Mouse (Mus musculus) C2C12 (cell line): ENCODE measurements at regions not wholly inside any gene's neighbourhood (a gene's known extent, or its start where the extent isn't known, plus 50 kb on each side); places are given as distances from the start of the nearest gene placed in this dataset.

Experiments used
- H3K27me3 ChIP-seq: one replicate; pipeline ENCODE4 v1.6.1; 2011; ENCODE audit not compliant: control insufficient read depth, insufficient read depth, insufficient read length
- H3K36me3 ChIP-seq: one replicate; pipeline ENCODE4 v1.6.1; 2011; ENCODE audit not compliant: control insufficient read depth, insufficient read depth
- H3K4me3 ChIP-seq: one replicate; pipeline ENCODE4 v1.5.1; 2011; ENCODE audit warnings: mild to moderate bottlenecking, control low read depth; ENCODE audit not compliant: poor library complexity, insufficient read depth, severe bottlenecking
- H3K79me2 ChIP-seq: one replicate; pipeline ENCODE4 v1.6.1; 2011; ENCODE audit not compliant: control insufficient read depth, insufficient read depth
- H3K79me3 ChIP-seq: one replicate; pipeline ENCODE4 v1.6.1; 2011; ENCODE audit warnings: low read depth, control low read depth
- H3ac ChIP-seq: one replicate; pipeline ENCODE3; 2011; ENCODE audit warnings: low read depth; ENCODE audit not compliant: control insufficient read depth, insufficient read length
- CEBPB ChIP-seq: IDR thresholded peaks from one replicate; pipeline ENCODE4 v1.6.1; 2011; ENCODE audit warnings: low read depth, mild to moderate bottlenecking, control low read depth, moderate library complexity
- CTCF ChIP-seq: IDR thresholded peaks from one replicate; pipeline ENCODE4 v1.5.1; 2011; ENCODE audit not compliant: control insufficient read depth, insufficient read depth, insufficient read length
- FOSL1 ChIP-seq: IDR thresholded peaks from one replicate; pipeline ENCODE4 v1.8.0; 2011; ENCODE audit warnings: mild to moderate bottlenecking, low read length; ENCODE audit not compliant: poor library complexity, insufficient read depth, severe bottlenecking
- MAX ChIP-seq: IDR thresholded peaks from one replicate; pipeline ENCODE4 v1.6.1; 2011; ENCODE audit warnings: mild to moderate bottlenecking, control low read depth
- MYOD1 ChIP-seq: IDR thresholded peaks from one replicate; pipeline ENCODE4 v1.6.1; 2011; ENCODE audit warnings: low read depth; ENCODE audit not compliant: control insufficient read depth, insufficient read length
- MYOG ChIP-seq: IDR thresholded peaks from one replicate; pipeline ENCODE4 v1.6.1; 2011; ENCODE audit not compliant: control insufficient read depth, insufficient read length; ENCODE audit errors: extremely low read depth
- USF1 ChIP-seq: IDR thresholded peaks from one replicate; pipeline ENCODE4 v1.6.1; 2011; ENCODE audit warnings: low read depth, mild to moderate bottlenecking, control low read depth, moderate library complexity

DNA sequence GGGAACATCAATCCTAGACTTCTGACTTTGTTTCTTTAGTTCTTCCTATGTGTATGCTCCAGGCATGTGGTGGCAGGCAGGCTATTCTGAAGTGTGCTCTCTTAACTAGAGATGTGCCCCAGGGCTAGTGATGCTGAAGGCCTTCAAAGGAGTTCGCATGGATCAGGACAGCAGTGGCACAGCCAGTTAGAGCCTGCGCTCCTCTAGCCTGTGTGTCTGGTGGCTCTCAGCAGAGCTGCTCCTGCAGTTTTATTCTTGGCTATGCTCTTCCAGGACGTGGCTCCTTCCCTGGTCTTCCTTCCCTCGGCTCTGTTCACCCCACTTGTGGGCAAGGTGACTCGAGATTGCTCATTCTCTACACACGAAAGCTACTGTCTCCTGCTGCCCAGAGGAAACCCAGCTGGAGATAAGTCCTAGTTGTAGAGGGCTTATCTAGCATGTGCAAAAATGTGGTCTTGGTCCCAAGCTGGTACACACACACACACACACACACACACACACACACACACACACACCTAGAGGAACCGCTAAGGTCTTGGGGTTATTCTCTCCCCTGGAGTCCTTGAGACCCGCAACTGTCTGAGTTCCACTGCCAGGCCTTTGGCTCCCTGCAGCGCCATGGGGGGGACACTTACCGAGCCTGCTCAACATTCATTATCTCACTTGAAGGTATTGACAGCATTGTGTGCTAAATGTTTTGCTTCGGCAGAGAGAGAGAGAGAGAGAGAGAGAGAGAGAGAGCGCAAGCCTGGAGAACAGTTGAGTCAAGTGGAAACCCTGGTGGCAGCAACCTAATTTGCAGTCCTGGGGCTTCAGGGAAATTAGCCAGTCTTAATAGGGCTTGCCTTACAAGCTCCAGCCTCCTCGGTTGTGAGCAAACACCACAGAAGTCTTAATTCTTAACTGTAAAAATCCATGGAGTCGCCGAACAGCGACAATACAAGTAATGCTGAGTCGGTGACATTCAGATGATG lies 110.4 kb upstream of the Smim15 start:
- Histone ChIP-seq H3K79me3 (no peaks in the 10 kb centered on the region), H3K4me3 (no peak overlapping the region), H3ac (no peak overlapping the region), H3K27me3 (no peaks in the 10 kb centered on the region), H3K79me2 (no peaks in the 10 kb centered on the region), H3K36me3 (no peaks in the 10 kb centered on the region)
- no peak for TF ChIP-seq MYOD1
- no peak for TF ChIP-seq MYOG
- TF ChIP-seq USF1, result no peak
- TF ChIP-seq CEBPB, result no peak
- no peak for TF ChIP-seq CTCF
- no peak for TF ChIP-seq FOSL1
- no peak for TF ChIP-seq MAX

DNA sequence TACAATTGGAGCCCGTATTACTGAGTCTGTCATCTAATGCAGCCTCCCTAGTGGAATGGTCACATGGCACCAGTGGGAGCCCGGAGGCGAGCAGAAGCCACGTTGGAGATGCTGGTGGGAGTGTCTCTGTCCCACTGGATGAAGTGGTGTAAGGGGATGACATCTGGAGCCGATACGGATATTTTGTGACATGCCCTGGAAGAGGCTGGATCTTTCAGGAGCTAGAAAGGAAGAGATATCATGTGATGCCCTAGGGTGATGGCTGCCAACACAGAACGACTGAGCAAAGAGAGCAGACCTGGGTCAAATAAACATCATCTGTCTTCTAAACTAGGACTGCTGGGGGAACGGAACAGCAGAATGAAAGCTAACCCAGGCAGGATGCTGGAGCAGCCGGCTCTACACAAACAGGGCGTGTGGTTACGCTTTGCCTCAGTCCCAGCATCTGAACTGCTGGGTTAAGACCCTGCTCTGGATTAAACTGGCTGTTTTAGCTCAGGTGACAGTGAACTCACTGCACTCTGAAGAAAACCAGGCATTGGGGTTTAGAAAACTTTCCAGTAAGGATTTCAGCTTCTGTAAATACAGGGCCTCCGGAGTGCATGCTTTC lies 111.7 kb upstream of the Smim15 start:
- no peaks in the 10 kb centered on the region for H3K27me3 ChIP-seq
- H3K4me3 ChIP-seq, result no peak overlapping the region
- no peaks in the 10 kb centered on the region for H3K36me3 ChIP-seq
- H3K79me3 ChIP-seq, result no peaks in the 10 kb centered on the region
- TF ChIP-seq MAX (no peak), FOSL1 (no peak), MYOD1 (no peak), USF1 (no peak), MYOG (no peak), CTCF (no peak), CEBPB (no peak)
- no peak overlapping the region for H3ac ChIP-seq
- no peaks in the 10 kb centered on the region for H3K79me2 ChIP-seq

DNA sequence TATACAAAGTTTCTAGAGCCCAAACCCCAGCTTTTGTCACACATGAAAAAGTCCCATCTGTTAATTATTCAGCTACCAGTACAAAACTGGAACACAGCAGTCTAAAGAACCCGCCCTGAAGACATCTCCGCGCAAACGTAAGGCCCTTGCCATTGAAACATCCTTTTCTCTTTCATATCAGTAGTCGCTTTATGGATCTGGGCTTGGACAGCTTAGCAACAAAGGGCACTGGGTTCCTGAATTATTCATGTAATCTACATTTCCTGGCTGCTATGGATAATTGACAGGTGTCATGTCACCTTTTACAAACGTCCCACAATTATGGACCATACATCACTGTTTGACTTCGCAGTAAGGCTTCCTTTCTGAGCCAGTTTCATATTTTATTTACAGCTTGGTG lies 113.0 kb upstream of the Smim15 start:
- no peak for TF ChIP-seq MYOD1
- no peak for TF ChIP-seq MYOG
- TF ChIP-seq MAX, result no peak
- no peak for TF ChIP-seq CTCF
- no peak for TF ChIP-seq CEBPB
- no peak for TF ChIP-seq FOSL1
- no peak for TF ChIP-seq USF1
- H3K36me3 ChIP-seq, result no peaks in the 10 kb centered on the region
- no peaks in the 10 kb centered on the region for H3K79me2 ChIP-seq
- no peaks in the 10 kb centered on the region for H3K79me3 ChIP-seq
- no peak overlapping the region for H3ac ChIP-seq
- H3K27me3 ChIP-seq, result no peaks in the 10 kb centered on the region
- H3K4me3 ChIP-seq, result no peak overlapping the region

DNA sequence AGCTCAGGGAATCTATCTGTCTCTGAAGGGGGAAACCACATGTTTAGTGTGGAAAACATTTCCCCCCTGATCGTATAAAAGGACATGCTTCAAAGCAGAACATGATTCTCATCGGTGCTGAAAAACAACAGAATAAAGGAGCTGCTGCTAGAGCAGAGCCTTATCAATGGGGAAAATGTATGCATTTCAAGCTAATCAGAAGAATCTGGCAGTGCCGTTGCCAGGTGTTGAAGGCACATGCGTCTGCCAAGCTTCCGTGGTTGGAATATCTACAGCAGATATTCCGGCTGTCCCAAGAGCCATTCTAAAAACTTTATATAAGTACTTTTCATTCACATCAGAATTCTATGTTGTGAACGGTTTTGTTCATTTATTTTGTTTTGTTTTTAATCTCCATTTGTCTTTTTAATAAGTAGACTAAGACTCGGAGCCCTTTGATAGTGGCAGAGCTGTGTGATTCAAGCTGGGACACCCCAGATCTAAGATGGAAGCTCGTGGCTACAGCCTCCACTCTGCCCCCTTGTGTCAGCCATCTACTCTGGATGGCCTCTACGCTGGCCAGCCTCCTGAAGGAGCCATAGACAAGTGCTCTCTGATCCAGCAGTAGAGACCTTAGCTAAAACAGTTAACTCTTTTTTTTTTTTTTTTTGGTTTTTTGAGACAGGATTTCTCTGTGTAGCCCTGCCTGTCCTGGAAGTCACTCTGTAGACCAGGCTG lies 116.6 kb upstream of the Smim15 start:
- Histone ChIP-seq H3K79me3 (no peaks in the 10 kb centered on the region), H3K36me3 (no peaks in the 10 kb centered on the region), H3K27me3 (no peaks in the 10 kb centered on the region), H3K79me2 (no peaks in the 10 kb centered on the region), H3K4me3 (no peak overlapping the region), H3ac (no peak overlapping the region)
- TF ChIP-seq CTCF (no peak), FOSL1 (no peak), USF1 (no peak), MYOG (no peak), CEBPB (no peak), MYOD1 (no peak)

DNA sequence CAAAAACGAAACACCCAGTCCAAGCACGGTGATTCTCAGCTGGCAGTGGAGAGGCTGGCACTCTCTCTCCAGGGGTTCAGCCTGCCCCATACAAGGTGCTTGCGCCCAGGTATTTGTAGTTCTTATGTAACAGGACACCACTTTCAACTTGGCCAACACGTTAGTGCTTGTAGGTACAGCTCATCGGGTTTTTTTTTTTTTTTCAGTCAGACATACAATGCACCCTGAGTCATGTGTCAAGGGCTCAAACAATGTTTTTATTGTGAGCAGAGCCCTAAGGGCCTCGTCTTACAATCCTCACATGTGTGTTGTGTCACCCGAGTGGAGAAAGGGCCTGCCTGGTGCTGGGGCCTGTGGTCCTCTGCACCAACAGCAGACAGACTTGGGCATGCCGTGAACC lies 118.8 kb upstream of the Smim15 start:
- no peak for TF ChIP-seq CTCF
- no peak for TF ChIP-seq FOSL1
- no peak for TF ChIP-seq MAX
- no peak for TF ChIP-seq MYOG
- no peak for TF ChIP-seq CEBPB
- no peak for TF ChIP-seq USF1
- TF ChIP-seq MYOD1, result no peak
- H3K79me2 ChIP-seq, result no peaks in the 10 kb centered on the region

More for the DNA sequence above, 118.8 kb upstream of the Smim15 start:
- H3K4me3 ChIP-seq, result no peak overlapping the region
- no peaks in the 10 kb centered on the region for H3K36me3 ChIP-seq
- H3ac ChIP-seq, result no peak overlapping the region
- H3K79me3 ChIP-seq, result no peaks in the 10 kb centered on the region
- no peaks in the 10 kb centered on the region for H3K27me3 ChIP-seq
